Mouse (Mus musculus) 3T3-L1 (cell line): Measurements from ENCODE around the gene Sptb.
A peak's percentile ranks its signal among the peaks of the same experiment; 100 is the strongest.

Experiments
- DNase-seq: peaks from one replicate; pipeline ENCODE4 v3.0.0-alpha.2; 2015; ENCODE audit warnings: low read depth, low spot score

Sptb gene

DNA sequence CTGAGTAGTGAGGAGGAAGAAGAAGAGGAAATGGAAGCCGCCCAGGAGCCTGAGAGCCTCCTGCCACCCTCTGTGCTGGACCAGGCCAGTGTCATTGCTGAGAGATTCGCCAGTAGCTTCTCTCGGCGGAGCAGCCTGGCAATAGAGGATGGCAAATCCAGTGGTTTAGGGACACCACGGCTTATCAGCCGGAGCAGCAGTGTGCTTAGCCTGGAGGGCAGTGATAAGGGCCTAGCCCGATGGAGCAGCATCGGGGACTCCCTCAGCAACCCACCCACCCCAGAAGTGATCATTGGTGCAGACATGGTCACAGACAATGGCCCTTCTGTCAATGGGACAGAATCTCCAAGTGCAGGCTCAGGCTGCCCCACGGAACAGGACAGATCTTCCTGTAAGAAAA is 134.3 kb downstream of the Sptb start:
- no peak for DNase-seq

DNA sequence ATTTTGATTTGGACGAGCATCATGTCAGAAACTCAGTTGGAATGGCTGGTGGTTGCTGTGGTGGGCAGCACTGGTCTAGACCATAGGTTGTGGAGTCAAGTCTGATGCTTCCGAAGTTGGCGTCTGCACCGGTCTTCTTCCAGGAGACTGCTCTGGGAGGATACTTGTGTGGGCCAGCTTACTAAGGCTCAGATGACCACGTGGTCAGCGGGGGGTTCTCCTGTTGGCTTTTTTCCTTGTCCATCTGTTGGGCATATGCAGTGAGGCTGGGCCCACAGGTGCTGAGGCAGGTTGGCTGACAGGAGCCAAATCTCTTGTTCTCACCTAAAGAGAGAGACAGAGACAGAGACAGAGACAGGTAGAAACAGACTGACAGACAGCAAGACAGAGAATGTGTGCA is 135.5 kb downstream of the Sptb start:
- DNase-seq, result no peak

DNA sequence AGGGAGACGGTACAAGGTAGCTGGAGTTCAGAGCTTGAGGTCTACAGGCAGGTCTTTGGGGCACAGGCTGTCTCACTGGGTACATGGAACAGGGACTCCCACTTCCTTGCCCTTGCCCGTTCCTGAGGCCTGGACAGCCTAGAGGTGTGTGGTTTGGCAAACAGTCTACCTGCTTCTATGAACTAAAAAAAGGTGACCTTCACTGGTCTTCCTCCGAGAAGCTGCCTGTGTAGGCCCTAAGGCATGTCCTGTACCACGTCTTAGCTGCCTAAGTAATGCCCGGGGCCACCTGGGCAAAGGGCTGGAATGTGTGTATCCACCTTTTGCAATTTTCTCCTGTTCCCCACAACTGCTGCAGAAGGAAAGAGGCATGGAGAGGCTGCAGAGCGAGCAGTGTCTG is 137.0 kb downstream of the Sptb start:
- DNase-seq, result no peak

DNA sequence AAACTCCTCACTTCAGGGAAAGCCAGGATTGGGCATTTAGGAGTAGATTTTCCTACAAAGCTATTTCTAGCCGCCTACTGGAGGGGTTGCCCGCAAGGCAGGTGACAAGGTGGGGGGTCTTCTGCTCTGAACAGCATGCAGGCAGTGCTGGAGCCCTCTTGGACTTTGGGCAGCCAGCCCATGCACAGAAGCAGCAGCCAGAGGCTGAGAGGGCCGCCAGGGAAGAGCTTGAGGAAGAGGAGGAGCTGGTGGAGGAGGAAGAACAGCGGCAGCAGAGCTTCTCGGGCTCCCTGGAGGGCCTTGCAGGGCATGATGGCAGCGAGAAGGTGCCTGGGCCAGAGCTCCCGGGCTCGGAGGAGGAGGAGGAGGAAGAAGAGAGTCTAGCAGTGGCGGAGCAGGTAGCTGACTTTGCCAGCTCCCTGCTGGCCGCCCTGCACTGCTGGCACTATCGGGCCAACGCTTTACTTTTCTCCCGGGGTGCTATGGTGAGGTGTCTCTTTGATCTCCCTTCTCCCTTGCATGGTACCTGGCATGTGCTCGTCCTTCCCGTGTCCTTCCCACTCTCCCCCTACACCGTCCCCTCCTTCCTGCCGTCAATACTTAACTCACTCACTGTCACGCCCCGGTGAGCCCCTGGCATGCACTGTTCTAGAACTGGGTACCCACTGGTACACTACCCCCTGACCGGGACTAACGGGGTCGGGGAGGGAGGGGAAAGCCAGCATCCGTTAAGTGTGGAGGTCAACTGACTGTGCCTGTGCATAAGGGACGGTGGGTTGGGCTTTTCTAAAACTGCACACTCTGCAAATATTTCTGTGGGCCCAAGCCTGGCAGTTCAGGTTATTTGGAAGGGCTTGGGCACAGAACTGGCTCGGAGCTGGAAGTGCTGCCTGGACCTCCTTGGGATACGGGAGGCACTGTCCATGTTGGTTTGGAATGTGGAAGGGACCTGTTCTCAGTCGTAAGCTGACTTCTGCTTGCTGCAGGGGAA is 137.8 kb downstream of the Sptb start:
- DNase-seq, result no peak

DNA sequence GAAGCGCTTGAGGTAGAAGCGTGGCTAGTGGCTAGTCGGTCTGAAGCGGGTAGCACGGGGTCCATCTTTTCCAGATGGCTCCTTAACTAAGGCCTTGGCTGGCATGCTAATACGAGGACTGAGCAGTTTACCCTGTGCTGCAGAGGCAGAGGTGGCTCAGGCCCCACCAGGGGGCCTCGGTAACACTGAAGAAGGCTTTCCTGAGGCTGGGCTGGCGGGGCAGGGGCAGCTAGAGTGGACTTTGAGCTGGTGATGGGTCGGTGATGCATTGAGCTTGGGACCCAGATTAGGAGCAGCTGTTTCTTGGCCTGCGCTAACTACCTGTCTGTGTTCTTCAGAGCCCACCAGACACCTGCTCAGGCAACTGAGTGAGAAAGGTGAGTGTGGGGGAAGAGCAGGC is 139.1 kb downstream of the Sptb start:
- no peak for DNase-seq

DNA sequence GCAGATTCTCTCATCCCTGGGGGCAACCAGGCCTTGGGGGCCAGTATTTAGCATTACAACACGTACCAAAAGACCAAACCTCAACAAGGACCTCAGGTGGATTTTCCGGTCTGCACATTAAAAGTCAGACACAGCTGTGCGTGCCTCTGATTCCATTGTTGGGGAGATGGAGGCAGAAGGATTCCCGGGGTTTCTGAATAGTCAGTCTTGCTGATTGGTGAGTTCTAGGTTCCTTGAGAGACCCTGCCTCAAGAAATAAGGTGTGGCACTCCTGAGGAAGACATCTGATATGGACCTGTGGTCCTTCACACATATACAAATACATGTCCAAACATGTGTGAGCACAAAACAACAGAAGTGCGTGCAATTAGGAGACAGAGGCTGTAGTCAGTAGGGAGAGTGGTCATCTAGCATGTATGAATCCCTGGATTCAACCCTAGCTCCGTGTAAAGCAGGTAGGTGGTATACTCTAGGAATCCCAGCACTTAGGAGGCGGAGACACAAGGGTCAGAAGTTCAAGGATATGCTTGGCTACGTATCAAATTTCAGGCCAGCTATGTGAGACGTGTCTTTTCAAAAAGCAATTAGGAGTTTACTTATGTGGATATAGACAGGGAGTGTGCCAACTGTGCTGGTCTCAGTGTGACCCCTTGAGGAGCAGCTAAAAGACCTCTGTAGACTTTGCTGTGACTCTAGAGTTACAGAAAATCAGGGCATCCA is 140.0 kb downstream of the Sptb start:
- no peak for DNase-seq

DNA sequence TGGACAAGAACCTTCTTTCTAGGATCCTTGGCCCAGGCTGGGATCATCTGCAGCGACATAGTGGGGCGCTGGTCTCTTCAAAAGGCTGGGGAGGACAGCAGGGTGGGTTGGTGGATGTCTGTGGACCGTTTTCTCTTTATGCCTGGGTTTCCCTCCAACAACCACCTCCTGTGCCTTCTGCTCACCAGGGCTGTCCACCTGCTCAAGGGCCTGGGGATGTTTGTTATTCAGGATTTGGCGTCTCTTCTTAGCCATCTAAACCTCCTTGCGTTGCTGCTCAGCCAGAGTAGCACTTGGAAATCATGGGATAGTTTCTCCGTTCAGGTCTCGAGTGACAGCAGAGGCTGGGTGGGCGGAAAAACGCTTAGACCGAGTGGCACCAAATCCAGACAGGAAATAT is 144.1 kb downstream of the Sptb start:
- no peak for DNase-seq

DNA sequence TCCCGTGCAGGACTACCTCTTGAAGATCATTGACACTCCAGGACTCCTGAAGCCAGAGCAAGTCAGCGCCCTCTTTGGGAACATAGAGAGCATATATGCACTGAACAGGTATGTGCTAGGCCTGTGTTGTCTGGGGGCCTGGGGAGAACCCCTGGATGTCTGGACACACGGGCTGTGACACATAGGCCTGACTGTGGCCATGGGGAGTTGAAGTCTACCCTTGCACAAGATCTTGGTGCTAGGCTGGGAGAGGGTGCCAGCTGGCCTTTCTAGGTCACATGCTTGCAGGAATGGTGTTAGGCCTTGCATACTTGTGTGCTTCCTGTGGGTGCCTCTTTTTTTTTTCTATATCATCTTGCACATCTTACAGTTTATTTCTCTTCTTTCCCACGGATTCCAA is 148.2 kb downstream of the Sptb start:
- no peak for DNase-seq

DNA sequence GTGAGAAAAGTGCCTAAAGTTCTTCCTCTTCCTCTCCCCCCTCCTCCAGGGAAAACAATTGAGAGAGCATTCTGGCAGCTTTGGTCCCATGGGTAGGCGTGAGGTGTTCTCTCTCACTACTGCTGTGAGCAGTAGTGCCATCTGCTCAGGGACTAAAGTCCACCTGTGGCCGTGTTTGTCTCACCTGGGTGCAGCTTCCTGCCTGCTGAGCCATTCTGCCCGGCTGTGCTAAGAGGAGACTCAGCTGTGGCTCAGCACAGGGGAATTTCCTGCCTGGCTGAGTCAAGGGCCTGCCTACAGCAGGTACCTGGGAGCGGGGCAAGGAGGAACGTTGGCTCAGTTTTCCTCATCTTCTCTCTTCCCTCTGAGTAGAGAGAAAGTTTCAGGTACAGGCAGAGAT is 152.1 kb downstream of the Sptb start:
- DNase-seq, result no peak

DNA sequence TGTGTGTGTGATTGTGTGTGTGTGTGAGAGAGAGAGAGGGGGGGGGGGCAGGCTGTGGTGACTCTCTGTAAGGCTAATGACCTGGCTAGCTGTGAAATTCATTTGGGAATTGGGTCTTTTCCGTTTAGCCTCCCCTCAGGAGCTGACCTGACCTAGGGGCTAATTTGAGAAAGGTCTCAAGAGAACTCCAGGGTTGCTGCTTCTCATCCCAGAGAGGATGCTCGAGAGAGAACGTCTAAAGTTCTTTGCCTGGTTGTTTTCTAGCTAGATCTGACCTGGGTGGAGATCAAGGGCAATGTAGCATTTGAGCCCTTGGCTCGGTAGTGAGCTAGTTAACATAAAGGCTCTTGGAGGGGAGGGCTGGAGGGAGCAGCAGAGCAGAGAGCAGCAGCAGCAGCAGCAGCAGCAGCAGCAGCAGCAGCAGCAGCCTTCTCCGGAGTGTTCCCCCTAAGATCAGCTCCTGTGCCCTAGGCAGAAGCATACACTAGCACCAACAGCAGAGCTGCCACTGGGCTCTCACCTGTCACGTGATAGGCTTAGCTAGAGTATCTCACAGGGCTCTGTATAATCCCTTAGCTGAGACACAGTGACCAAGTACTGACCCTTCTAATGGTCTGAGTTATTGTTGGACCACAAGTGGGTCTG is 153.5 kb downstream of the Sptb start:
- no peak for DNase-seq

DNA sequence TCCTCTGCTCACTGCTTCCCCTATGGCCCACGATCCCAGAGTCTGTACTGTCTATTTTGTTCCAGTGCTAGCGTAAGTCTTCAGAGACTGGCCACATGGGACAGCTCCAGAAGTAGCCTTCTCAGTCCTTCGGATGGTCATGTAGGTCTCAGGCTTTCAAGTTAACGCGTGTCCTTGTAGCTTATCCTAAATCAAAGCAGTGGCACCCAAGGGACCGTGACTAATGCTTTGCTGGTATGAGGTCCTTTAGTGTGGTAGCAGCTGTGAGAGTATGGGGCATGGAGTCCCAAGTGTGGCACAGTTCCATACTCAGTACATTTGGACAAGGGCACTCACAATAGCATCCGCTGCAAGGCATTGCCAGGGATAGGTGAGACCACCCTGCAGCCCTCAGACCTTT is 154.2 kb downstream of the Sptb start:
- peak; percentile 30 for DNase-seq

DNA sequence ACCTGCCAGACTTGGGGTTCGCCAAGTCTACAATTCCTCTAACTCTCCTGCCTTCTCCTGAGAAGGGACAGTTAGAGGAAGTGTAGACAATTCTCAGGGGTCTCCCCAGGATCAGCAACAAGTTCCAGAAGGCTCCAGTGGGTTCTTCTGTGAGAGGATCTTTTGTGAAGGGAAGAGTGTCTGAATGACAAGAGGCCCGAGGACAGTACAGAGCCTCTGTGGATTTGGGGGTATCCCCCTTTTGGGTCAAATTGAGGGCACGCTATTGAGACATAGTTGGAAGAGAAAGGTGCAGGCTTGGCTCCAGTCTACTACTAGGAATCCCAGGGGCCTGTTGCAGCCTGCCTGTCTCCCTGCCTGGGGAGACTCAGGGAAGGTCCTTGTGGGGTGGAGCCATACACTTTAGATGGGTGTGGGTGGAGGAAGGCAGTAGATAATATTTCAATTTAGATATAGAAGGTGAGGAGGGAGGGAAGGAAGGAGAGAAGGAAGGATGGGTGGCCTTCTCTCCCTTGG is 155.4 kb downstream of the Sptb start:
- DNase-seq, result no peak

DNA sequence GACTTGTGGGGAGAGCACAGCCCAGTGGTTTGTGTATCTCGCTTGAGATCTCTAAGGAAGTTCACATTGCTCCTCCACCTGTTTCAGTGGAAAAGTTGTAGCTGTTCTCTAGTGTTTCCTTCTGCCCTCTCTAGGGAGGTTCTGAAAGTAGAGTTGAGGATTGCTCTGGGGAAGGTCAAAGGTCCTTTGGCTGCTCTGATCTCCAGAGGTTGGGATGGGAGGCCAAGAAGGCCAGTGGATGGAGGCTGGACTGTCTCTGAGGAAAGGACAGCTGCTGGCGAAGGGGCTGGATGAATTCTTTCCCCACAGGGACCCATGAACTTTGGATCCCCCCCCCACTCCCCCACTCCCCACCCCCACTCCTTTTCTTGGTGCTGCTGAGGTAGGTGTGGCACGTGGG is 156.0 kb downstream of the Sptb start:
- no peak for DNase-seq

DNA sequence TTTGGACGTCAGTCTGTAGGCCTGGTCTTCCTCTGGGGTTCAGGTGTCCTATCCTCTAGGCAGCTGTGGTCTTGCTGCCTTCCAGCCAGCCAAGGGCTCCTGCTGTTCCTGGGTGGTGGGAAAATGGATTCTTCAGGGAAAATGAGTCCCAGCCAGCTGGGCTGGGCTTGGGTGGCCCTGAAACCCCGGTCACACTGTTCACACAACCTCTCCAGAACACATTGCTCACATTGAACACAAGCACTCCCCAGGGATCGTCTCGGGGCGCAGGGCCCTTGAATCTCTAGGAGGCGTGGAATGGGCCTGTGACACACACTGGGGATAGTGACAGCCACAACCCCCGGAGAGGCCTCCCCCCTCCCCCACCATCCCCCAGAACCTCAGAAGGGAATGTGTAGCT is 156.4 kb downstream of the Sptb start:
- no peak for DNase-seq

DNA sequence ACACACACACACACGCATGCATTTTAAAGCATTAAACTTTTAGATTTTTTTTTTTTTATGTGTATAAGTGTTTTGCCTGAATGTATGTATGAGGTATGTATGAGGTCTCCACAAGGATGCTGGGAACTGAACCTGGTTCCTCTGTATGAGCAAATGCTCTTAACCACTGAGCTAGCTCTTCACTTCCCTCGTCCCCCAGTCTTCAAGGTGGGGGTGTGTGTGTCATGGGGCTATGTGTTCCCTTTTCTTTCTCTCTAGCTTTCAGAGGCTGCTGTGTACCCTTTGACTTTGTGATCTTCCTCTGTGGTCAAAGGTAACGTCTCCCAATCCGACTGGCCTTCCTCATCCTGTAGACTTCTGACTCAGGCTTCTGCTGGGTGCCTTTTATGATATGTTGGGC is 157.4 kb downstream of the Sptb start:
- DNase-seq, result no peak

DNA sequence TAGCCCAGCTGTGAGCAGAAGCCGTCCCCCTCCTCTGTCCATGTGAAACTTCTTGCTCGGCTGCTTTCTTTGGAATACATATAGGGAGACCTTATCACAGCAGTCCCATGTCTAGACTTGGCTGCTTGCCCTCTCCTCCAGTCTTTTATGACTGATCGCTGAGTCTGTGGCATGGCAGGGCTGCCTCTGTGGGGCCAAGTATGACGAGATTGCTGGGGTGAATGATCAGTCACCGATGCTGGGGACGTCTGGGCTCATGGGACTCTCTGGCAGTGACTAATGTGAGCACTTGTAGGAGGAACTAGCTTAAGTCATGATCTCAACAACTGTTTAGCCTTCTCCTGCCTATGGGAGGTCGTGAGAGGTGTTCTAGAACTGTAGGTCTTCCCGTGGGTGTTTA is 158.0 kb downstream of the Sptb start:
- peak; percentile 92 for DNase-seq

DNA sequence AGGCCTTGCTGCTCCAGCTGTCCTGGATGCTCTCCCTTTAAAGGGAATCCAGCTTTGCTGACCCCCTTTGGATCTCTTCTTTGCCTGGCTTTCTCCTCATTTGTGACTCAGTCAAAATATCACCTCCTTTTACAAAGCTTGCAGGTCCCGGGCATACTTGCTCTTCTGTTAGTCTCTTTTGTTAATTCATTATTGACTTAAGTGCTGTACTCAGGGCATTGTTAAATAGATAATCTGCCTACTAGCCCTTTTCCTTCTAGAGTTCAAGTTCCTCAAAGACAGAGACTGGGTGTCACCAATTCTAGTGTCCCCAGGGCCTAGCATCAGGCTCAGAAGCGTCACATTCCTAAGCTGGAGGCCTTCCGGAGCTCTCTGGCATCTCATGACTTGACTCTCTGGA is 161.1 kb downstream of the Sptb start:
- no peak for DNase-seq

DNA sequence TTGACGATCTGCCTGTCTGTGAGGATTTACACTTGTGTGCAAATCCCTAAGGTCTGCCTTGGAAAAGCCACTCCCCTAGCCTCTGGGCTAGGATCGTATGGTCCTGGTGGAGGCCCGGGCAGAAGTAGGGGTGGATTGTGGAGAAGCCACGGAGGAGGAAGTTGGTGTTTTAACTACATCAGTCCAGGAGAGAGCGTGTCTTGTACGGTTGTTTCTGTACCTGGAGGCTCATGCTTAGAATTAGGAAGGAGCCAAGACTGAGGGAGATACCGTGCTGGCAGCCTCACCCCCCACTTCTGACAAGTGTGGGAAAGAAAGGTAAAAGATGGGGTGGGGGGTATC is 162.3 kb downstream of the Sptb start:
- no peak for DNase-seq

DNA sequence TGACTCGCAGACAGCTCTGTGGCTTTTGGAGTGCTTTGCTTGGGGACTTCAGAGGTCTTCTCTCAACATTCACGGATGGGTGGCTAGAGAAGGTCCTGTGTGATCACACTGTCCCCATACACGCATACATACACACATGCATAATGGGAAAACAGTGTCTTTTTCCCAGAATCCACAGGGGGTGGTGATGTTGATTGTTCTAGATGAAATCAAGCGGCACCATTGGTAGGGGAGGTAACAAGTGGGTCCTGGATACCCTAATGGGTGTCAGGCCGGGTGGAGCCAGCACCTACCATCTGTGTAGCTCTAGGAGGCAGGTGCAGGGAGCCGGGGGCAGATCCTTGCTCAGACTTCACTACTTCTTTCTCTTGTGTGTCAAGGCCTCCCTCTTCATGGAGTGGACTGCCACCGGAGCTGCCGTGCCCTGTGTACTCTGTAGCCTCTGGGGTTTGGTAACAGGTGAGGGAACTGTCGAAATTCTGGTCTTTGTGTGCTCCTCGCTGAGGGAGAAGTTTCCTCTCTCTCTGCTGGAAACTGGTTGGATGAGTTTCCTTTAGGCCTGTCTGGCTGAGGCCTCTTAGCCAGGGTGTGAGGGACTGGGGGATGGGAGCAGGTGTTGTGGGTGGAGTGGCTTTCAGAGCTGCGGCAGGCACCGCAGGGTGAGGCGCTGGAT is 162.8 kb downstream of the Sptb start:
- DNase-seq, result no peak

DNA sequence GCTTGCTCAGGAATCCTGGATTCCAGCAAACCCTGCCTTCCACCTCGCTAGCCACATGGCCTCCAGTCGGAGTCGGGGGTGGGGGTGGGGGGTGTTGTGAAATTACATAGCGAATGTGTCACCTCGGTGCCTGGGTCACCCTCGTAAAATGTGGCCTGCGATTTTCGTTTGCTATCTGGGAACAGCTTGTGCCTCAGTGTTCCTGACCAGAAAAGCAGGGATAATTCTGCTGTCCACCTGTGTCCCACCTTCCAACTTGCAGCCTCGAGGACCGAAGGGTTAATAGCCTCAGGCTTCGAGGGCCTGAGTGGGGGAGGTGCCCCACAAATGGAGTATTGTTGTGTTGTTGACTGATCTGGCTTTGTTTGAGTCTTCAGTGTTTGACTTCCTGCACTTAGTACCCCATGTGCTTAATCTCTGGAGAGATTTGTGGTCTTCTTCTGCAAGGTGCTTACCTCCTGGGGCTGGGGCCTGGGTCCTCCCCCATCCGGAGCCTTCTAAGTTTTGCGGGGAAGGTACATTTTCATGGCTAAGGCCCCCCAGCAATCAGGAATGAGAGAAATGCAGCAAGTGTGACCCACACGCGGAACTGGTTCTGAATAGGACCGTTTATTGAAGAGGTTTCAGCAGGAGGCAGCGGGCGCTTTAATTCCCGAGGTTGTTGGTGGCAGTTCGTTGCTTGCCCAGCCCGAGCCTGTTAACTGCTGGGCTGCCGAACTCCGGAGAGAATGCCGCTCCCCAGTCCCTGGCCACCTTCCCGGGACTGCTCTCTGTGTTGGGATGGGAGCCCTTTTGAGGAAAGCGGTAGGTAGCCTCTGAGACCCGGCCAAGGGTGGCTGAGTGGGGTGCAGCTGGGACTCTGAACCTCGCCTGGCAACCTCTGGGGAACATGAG is 163.7 kb downstream of the Sptb start:
- peak; percentile 31 for DNase-seq
